Mouse (Mus musculus) c-Kit-positive CD71-positive TER-119-negative erythroid progenitor cells, embryonic 14.5 days (primary cell): ENCODE results near the gene Emc1.
"Not testable (repeated sequence)": the region's sequence is repeated elsewhere in the genome, so short reads cannot be mapped to it uniquely, and the experiment has no call there.

Experiments
- DNase-seq: peaks from one replicate; pipeline ENCODE4 v3.0.0-alpha.2; 2013; ENCODE audit warnings: low read depth

The Emc1 gene

GRCm38 (mm10) chr4:139357211-139357610 is 4.8 kb downstream of the Emc1 start:
- no peak for DNase-seq

DNA sequence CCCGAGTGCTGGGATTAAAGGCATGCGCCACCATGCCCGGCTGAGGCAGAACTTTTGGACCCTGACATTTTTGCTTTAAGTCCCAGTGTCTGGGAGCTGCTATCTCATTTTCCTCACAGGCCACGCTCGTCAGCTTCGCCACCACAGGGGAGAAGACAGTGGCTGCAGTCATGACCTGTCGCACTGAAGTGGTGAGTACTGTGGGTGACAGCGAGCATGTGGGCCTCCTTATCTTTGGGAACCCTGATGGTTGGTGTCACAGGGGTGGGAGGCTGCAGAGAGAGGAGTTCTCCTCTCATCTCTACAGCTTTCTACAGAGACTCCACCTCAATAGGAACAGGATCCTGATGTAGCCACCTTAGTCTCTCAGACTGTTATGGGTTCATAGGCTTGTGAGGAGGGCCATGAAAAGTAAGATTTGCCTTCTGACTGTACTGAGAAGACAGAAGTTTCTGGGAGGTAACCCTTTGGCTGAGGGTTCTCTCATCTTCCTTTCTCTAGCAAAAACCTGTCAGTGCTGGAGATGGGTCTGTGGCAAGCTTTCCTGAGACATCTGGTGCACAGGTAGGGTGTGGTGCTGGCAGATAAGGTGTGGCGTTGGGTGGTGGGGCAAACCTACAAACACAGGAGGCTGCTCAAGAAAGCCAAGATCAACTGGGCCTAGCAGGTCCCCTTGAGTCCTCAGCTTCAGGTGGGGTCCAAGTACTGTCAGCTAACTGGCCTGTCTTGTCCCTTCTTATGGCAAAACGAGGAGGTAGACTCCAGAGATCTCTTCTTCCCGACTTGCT is 8.6 kb downstream of the Emc1 start:
- no peak for DNase-seq

DNA sequence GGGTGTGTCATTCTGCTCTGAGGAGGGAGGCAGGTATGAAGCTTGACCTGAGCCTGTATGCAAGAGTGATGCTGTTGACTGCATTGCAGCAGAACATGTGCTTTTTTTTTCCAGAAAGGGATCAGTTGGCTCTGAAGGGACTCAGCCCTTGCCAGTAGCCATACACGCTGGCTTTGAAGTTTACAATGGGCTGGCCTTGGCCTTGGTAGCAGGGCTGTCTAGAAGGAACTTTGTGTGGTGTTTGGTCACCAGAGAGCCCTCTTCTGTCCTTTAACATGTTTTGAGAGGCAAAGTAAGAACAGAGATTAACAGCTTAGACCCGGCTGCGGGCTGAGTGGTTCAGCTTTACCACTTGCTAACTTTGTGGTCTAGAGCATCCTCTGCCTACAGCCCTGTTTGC is 14.9 kb downstream of the Emc1 start:
- DNase-seq: no peak

DNA sequence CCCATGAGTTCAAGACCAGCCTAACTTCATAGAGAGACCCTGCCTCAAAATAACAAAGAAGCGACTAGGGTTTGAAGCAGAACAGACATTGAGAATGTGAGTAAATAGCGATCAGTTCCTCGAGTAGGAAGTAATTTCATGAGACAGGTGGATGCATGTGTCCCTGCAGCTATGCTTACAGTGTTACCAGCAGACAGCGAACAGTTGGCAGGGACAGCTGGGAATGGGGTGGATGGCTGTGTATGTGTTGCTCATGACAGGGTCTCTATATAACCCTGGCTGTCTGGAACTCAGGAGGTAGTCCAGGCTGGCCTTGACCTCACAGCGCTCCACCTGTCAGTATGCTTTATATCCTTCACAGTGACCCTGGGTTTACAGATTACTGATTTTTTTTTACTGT is 15.7 kb downstream of the Emc1 start:
- DNase-seq: no peak

DNA sequence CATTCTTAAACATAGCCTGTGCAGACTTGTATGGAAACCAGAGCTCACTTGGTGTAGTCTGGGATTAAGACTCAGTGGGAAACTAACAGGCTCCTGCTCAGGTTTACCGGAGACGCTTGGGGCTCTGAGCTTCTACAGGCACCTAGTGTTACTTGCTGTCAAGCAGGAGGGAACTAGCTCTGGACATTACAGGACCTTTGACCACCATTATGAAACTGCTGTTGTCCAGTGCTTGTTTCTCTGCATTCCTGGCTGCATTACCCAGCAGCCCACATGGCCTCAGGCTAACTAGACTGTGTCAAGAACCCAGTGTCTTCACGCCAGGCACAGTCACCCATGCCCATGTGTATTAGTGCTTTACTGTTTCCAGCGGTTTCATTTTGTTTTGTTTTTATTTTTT is 20.7 kb downstream of the Emc1 start:
- DNase-seq: no peak

DNA sequence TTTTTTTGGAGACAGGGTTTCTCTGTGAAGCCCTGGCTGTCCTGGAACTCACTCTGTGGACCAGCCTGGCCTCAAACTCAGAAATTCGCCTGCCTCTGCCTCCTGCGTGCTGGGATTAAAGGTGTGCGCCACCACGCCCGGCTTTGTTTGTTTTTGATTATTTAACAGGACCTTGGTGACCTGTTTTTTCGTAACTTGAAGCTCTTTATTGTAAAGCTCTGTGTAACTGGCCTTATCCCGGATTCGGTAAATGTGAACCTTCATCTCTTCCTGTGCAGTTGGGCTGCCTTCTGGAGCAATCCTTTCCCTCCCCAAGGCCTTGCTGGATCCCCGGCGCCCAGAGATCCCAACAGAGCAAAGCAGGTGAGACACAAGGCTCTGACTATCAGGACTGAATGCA is 21.1 kb downstream of the Emc1 start:
- no peak for DNase-seq

DNA sequence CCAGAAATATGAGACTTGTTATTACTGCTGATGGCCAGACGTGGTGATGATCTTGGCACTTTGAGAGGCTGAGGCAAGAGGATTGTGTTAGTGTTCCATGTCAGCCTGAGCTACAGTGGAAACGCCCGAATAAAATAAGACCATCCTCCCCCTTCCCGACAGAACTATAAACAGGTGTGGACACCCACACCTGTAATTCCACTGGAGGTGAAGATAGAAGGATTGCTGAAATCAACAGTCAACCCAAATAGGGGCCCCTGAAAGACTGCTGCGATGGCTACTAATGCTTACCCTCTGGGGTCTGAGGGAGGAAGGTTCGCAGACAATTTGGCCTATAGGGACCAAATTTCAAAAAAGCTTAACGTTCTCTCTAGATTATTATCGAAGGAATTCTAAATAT is 27.3 kb downstream of the Emc1 start:
- peak; percentile 20 for DNase-seq

DNA sequence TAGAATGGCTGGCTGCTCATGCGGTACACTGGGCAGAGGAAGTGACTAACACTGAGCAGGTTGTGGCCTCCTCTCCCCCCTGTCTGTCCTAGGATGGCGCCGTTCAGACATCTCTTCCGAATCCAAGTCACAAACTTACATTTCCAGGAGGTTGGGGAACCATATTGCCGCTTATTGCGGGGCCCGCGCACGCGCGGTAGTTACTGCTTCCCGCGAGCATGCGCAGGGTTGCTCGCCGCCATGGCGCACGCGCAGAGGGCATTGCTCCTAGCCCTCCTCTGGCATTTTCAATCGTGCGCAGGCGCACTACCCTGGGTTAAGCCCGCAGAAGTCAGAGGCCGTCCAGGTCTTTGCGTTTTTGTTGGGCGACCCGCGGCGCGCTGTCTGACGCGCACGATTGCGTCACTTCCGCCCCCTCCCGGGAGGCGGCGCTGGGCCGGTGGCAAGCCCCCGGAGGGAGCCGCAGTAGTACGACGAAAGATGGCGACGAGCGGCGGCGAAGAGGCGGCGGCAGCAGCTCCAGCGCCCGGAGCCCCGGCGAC is 27.9 kb downstream of the Emc1 start:
- DNase-seq: peak; percentile 99

- peak; percentile 55 for DNase-seq
These were observed 28.5 kb downstream of the Emc1 start for GRCm38 (mm10) chr4:139380775-139381451.

GRCm38 (mm10) chr4:139381452-139381845 is 29.1 kb downstream of the Emc1 start:
- DNase-seq: peak; percentile 24

- DNase-seq: peak; percentile 33
These were observed 29.8 kb downstream of the Emc1 start for GRCm38 (mm10) chr4:139382231-139382630.

GRCm38 (mm10) chr4:139385841-139386240 is 33.5 kb downstream of the Emc1 start:
- DNase-seq: not testable (repeated sequence)

GRCm38 (mm10) chr4:139386869-139387319 is 34.5 kb downstream of the Emc1 start:
- no peak for DNase-seq

GRCm38 (mm10) chr4:139389557-139389956 is 37.2 kb downstream of the Emc1 start:
- no peak for DNase-seq

GRCm38 (mm10) chr4:139395431-139395830 is 43.0 kb downstream of the Emc1 start:
- DNase-seq: no peak

DNA sequence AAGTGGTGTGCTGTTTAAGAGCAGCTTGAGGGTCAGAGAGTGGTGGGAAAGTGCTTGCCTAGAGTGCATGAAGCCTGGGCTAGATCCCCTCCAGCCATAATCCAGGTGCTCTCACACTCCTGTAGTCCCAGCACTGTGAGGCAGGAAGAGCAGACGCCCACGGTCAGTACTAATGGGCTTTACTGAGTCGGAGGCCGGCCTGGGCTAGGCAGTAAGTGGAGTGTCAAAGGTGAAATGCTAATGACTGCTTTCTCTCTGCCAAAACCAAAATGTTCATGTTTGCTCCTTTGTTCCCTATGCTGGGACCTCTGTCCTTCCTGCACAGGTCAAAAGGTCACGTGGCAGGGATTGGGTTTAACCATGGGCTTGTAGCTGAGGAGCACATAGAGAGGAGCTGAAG is 48.1 kb downstream of the Emc1 start:
- no peak for DNase-seq

- DNase-seq: no peak
These were observed 50.8 kb downstream of the Emc1 start for GRCm38 (mm10) chr4:139403214-139403613.

- DNase-seq: no peak
These were observed 59.0 kb downstream of the Emc1 start for GRCm38 (mm10) chr4:139411351-139411750.

DNA sequence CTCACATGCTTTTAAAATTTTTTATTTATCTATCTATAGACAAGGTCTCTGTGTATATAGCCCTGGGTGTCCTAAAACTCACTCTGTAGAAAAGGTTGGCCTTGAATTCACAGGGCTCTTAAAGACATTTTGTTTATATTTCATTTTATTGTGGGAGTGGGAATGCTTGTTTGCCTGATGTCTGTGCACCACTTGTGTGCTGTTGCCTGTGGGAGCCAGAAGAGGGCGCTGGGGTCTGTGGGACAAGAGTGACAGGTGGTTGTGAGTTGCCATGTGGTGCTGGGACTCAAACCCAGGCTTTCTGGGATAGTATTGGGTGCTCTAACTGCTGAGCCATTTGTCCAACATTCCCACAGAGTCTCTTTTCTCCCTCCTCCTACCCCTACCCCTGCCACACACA is 65.5 kb downstream of the Emc1 start:
- DNase-seq: no peak

DNA sequence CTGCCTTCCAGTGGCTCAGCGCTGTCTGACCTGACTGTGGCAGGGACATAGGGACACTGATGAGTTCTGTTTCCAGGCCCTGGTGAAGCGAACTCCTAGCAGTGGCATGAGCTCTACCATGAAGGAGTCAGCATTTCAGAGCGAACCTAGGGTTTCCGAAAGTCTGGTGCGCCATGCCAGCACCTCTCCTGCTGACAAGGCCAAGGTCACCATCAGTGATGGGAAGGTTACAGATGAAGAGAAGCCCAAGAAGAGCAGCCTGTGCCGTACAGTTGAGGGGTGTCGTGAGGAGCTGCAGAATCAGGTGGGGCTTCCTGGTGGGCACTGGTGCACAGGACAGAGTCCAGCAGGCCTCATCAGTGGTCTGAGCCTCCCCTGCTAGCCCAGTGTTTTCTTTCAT is 69.2 kb downstream of the Emc1 start:
- DNase-seq: no peak

GRCm38 (mm10) chr4:139422409-139422808 is 70.0 kb downstream of the Emc1 start:
- DNase-seq: no peak

GRCm38 (mm10) chr4:139423270-139423669 is 70.9 kb downstream of the Emc1 start:
- DNase-seq: no peak
